Mouse (Mus musculus): ENCODE results near the gene Ap1b1.

Gene Ap1b1

DNA sequence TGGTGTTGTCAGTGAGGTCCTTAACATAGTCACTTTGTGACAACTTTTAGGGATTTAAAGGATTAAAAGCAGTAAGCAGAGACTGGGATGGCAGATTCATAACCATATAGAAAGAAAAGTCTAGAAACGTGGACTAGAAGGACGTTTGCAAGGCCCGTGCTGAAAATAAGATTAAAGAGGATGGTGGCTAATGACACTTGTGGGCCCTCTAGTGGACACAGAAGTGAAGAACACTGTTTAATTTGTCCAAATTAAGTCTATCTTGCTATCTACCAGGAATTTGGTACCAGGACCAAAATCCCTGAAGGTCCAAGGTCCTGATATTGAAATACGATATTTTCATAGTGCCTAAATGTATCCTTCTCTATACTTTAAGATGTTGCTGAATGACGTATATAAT is 2.4 kb upstream of the Ap1b1 start:
- peak; percentile 75 for DNase-seq (ENCODE audit: low read depth, low spot score)

DNA sequence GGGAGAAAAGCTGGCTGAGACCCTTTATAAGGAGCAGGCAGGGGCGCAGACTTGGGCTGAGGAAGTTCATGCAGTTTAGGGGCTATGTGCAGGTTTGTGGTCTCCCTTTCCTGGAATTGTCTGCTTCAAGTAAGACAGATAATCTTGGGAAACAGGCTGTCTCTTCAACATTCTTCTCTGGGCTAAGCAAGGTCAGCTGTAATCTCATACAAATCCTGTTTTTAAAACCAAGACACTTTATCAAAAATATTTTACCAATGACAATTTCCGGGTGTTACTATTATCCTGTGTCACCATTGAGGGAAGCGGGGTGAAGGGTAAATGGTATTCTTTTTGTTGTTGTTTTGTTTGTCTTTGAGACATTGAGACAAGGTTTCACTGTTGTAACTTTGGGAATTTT is 1.8 kb upstream of the Ap1b1 start:
- DNase-seq (ENCODE audit: low read depth, low spot score), result no peak

DNA sequence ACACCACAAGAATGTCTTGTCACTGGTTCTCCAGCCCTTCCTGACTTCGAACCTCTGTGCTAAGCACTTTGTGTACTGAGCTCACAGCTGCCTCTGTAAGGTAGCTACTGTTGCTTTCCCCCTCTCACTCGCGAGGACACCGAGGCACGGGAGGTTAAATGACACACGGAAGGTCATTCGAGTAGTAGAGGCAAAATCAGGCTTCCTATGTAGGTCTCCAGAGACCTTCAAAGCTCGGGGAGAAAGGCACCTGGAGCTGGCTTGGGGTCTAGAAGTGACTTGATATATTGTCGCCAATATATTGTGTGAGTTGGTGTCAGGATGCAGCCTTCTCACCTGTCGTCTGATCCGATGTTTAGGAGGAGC is 846 bp downstream of the Ap1b1 start:
- no peak for DNase-seq (ENCODE audit: low read depth, low spot score)

DNA sequence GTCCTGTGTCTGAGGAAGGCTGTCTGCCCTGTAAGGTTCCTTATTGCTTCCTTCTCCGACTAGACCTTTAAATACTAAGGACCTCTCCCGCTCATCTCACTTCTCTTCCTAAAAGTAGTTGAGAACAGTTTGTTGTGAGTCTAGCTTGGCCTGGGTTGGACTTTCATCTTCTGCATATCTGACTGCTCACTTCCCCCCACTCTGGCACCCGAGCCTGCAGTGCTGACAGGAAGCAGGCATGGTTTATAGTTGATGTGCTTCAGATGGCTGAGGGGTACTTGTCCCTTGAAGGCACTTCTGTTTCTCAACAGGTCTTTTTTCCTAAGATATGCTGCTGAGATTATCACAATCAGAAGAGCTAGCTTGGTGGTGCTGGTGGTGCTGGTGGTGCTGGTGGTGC is 2.6 kb downstream of the Ap1b1 start:
- DNase-seq (ENCODE audit: low read depth, low spot score), result peak; percentile 48

DNA sequence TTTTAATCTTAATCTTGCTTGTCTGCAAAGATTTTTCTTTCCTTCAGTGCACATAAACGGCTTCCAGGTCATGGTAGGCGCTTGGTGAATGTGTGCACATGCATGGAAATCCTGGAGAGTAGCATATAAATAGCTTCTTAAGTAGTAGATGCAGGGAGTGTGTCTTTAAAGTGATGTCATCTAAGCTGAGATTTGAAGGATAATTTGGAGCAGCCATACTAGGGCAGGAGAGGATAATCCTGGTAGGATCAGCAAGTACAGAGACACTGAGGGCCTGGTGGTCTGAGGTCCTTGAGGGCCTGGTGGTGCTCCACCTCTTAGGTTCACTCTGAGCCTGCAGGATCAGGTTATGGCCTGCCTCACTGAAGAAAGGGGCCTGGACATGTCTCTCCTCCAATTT is 5.8 kb downstream of the Ap1b1 start:
- DNase-seq (ENCODE audit: low read depth, low spot score), result no peak

DNA sequence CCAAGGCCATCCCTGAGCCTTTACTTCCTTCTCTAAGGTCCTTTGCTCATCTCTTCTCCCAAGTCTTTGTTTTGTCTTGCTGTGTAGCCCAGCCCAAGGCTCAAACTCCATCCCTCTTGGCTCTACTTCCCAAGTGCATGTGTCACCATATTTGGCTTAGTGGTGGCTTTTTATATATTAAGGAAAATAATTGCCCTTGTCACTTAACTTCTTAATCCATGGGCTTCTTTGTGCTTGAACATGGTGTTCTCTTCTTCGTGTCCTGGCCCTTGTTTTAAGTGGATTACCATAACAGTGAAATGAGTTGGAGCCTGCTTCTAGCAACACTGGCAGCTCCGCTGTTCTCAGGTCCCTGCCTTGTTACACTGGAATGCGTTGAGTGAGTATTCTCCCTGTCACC is 9.1 kb downstream of the Ap1b1 start:
- no peak for DNase-seq (ENCODE audit: low read depth, low spot score)

DNA sequence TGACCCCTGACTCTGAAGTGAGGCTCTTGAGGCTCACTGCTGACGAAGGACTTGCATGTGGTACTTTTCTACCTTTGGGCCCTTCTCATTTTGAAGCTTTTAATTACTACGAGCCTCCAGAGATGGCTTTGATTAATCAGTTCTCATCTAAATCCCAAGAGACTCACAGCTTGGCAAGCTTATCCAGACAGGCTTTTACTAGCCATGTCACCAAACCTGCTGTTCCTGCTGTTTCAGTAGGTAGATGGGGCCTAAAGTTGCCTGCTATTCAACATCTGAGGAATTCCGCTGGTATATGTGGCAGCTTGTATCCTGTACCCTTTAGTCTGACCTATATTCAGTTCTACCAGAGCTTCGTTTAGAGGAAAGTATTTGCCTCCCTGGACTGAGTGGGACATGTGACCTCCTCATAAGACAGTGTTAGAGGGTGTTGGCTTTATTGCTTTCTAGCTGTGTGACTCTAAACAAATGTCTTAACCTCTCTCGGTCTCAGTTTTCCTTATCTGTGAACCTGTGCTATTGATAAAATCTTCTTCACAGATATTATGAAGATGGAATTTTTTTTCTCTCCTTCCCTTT is 10.1 kb downstream of the Ap1b1 start:
- DNase-seq (ENCODE audit: low read depth, low spot score), result no peak

DNA sequence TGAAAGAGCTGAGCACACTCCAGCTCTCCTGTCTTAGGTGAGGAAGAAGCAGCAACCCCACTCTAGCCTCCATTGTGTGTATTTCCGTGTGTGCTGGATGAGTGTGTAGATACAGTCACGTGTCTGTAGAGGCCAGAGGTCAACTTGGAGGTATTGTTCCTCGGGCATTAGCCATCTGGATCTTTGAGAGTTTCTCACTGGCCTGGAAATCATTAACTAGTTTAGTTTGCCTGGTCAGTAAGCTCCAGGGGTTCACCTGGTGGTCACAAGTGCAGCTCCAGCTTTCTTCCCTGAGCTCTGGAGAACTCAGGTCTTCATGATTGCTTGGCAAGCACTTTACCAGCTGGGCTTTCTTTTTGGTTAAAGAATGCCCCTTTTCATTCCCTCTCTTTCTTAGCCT is 11.7 kb downstream of the Ap1b1 start:
- no peak for DNase-seq (ENCODE audit: low read depth, low spot score)

DNA sequence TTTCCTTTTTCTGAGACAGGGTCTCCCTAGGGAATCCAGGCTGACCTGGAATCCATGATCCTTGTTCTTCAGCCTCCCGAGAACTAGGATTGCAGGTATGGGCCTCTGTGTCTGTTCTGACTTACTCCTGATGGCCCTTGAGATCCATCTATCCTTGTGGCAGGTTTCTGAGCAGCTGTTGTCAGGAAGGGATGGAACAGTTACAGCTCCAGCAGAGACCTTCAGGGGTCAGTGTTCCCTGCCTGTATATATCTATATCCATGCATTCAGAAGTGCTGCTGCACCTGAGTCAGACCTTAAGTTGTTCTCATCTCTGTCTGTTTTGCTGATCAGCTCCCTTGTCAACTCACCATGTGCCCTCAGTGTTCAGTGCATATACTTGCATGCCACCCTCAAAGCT is 12.1 kb downstream of the Ap1b1 start:
- DNase-seq (ENCODE audit: low read depth, low spot score), result no peak

DNA sequence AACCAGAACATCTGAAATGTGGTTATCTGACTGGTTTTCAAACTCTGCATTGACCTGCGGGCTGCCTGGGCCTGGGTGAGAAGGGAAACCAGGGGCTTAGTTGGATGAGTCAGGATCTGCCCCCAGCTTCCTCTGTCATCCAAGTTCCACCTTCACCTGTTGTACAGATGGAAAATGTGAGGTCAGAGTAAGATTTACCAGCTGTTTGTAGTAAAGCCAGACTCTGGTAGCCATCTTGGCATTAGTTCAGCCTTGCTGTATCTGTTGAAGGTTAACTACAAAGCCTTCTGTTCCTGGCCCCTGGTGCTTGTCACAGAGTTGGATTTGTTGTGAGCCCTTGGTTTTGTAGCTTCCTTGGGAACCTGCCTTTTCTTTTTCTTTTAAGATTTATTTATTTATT is 13.6 kb downstream of the Ap1b1 start:
- DNase-seq (ENCODE audit: low read depth, low spot score), result no peak

DNA sequence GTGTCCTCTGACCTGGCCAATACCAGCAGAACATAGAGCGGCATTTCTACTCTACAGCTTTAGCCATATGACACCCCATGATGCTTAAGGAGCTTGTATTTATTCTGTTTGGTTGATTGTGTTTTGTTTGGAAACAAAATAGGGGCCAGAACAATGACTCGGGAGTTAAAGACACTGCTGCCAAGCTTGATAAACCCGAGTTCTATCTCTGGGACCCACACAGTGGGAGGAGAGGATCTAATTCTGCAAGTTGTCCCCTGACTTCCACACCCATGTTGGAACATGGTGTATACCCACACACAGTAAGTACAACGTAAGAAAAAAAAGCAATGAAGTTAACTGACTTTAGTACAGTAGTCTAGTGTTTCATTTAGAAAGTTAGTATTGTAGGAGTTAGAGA is 16.2 kb downstream of the Ap1b1 start:
- no peak for DNase-seq (ENCODE audit: low read depth, low spot score)

DNA sequence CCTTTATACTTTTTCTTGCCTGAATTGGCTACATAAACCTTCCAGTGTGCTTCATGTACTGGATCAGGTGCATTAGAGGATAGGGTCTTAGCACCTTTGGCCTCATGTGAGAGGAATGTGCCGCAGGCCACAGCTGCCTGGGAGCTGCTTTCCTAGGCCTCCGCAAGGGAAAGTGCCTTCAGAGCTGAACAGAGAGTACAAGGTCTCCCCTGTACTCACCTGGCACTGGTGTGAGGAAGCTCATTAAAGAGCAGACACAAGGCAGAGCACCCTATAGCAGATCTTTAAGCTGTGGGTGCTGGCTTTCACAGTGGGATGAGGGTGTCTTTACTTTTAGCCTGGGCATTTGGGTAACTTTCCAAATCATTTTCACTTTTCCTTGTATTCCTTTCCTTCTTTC is 18.9 kb downstream of the Ap1b1 start:
- no peak for DNase-seq (ENCODE audit: low read depth, low spot score)

DNA sequence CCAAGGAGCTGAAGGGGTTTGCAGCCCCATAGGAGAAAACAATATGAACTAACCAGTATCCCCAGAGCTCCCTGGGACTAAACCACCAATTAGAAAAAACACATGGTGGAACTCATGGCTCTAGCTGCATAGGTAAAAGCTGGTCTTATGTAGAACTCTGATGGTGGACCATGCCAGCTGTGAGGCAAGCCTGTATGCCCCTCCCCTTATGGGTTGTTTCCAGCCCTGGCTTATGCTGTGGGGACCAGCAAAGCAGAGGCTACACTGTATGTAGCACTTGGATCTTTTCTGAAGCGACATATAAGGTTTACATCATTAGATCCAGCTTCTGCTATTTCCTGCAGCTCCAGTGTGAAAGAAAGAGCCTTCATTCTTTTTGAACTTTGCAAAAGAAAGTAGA is 20.6 kb downstream of the Ap1b1 start:
- no peak for DNase-seq (ENCODE audit: low read depth, low spot score)

DNA sequence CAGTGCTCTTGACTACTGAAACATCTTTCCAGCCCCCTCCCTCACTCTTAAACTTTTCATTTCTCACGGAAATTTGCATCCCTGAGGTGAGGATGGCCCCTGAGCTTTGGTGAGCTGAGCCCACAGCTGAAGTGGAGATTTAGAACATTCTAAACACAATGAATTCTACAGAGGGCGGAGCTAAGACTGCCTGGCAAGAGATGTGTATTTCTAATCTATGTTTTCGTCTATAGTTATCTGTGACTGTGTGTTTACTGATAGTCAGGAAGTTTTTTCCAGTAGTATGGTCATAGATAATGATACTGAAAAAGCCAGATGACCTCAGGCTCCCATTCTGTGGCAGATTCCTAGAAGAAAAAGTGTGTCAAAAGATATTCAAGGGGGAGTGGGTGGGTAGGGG is 22.2 kb downstream of the Ap1b1 start:
- no peak for DNase-seq (ENCODE audit: low read depth, low spot score)

DNA sequence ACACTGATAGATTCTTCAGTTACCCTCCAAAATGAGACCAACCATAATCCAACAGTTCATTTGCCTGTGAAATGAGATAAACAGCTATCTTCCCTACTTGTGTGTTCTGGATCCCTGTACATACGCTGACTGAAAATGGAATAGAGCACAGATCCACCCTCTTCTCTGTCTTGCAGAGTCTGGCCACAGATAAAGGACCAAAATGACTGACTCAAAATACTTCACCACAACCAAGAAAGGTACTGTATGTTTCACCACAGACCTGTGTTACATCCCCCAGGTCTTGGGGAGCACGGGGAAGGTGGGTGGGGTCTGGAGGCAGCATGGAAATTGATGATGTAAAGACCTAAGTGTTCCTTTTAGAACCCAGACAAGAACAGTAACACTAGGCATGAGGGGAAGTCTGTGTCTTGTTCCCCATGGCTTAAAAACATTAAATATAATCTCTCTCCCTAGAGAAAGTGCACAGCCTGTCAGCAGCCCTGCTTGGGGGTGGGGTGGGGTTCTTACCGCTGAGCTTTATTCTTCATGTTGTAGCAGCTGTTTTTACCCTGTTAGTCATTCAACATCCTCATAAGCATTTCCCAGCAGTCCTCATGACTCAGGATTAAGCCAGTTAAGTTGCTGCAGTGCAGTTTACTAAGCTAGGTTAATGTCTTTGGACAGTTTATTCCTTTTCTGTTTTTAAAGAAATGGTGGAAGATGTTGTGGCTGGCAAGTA is 22.9 kb downstream of the Ap1b1 start:
- no peak for DNase-seq (ENCODE audit: low read depth, low spot score)

DNA sequence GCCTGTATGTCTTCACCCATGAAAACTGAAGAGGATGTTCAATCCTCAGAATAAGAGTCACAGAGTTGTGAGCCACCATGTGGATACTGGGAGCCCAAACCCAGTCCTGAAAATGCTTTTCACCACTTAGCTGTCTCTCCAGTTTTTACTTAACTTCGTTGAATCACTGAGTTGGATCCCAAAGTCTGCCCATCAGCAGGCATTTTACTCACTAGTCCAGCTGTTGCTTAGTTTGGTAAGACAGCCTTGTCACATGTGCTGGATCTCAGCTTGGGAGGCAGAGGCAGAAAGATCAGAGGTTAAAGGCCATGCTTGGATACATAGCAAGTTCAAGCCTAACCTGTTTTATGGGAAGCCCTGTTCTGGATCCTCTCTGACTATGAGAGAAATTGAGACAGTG is 23.6 kb downstream of the Ap1b1 start:
- no peak for DNase-seq (ENCODE audit: low read depth, low spot score)

DNA sequence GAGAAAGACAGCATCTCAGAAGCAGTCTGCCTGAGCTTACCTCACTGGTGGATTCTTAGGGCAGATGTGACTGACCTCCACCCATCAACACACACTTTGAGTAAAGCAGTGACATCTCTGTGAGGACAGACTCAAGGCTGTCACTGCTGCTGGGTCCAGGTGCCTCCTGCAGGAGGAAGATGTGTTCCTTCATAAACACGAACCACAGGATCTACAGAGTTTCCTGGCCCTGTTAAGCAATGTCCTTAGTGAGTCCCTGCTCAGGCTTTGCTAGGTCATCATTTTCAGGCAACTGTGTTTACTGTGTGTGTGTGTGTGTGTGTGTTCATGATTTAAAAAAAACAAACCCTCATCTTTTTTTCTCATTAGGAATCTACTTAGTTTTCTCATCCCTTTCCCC is 24.9 kb downstream of the Ap1b1 start:
- no peak for DNase-seq (ENCODE audit: low read depth, low spot score)

DNA sequence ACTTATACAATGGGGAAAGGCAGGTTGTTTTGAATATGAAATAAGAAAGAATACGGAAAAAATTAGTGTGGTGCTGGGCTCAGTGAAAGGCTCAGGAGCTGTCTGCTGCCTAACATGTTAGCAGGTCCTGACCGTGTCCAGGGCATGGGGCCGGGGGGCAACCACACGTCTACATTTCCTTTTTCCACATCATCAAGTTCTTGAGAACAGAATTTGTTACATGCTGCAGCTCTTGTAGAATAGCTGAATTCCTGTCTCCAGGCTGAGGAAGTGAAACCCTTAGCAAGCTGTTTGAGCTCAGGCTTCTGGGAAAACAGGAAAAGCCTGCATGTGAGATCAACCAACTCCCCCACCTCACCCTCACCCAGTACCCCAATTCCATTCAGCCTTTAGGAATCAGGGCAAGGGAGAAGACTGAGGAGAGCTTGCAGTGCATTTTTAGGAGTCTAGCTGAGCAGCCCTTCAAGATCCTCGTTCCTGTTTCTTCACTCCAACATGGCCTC is 25.6 kb downstream of the Ap1b1 start:
- no peak for DNase-seq (ENCODE audit: low read depth, low spot score)

DNA sequence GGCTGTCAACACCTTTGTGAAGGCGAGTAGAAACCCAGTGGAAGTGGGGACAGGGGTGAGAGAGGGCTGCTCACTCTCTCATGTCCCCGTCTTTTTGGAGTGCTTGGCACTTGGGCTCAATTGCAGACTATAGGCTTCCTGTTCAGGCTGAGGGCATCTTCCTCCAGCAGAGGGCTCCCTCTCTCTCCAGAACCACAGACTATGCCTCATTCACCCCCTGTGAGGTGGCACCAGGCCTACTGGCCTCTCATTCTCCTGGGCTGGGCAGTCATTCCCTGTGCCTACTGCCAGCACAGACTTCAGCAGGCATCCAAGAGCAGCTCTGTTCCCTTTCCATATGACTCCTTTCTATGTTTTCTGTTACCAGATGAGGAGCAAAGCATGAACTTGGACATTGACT is 29.1 kb downstream of the Ap1b1 start:
- peak; percentile 44 for DNase-seq (ENCODE audit: low read depth, low spot score)

DNA sequence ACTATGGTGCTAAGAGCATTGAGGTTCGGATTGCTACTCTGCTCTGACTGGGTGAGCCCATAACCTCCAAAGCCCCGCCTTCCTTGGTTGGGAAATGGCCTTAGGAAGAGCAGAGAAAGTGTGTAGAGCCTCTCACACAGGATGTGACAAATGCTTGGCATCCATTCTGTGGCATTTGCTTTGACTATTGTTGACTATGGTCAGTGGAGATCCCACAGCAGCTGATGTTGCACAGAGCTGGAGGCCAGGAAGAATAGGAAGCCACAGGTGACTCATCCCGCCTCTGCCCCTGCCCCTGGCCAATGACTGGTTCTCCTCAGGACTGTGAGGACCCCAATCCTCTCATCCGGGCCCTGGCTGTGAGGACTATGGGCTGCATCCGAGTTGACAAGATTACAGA is 29.7 kb downstream of the Ap1b1 start:
- no peak for DNase-seq (ENCODE audit: low read depth, low spot score)

DNA sequence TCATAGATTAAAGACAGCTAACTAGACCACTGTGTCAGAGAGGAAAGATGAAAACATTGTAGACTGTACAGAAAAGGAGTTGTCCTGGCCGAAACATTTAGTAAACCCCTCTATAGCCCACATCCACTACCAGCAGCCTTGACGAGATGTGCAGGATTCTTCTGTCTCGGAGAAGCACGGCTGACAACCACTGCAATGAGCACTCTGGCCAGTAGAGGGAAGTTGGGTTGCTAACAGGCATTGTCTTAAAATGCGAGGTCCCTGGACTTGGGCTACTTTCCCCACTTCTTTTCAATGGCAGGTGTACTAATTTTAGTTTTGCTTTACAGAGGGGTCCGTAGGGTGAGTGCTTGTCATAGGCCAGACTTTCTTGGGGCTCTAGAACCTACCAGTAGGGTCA is 30.9 kb downstream of the Ap1b1 start:
- no peak for DNase-seq (ENCODE audit: low read depth, low spot score)

DNA sequence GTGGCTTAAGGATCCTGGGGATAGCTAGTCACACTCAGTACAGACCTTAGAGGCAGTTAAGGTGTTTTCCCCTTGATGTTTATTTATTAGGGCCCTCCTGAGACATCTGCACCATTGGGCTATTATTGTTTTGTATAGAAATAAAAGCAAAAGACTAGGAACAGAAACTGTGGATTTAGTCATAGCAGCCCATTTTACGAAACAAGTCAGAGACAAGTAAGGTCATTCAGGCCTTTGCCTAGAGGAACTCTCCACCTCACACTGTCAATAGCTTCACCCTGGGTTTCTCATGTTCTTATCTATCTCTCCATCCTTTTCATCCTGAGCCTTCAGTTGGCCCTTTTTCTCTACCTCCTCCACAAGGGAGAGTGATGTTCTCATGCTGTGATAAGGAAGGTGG is 38.5 kb downstream of the Ap1b1 start:
- DNase-seq (ENCODE audit: low read depth, low spot score), result no peak

DNA sequence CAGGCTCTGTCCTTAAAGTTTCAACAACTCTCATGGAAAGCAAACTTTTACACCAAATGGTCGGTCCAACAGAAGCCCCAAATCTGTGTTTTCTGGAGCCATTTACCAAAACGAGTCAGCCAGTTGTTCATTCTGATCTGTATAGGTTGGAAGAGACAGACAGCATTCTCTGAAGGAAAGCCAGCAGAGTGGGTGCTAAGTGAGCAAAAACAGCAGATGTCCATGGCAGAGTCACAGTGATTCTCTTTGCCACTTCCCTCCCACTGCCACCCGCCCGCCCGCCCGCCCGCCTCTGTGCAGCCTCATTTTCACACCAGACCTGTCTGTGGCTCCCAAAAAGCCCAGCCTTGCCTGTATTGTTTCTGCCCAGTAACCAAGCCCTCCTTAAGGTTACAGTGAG is 41.6 kb downstream of the Ap1b1 start:
- DNase-seq (ENCODE audit: low read depth, low spot score), result no peak

DNA sequence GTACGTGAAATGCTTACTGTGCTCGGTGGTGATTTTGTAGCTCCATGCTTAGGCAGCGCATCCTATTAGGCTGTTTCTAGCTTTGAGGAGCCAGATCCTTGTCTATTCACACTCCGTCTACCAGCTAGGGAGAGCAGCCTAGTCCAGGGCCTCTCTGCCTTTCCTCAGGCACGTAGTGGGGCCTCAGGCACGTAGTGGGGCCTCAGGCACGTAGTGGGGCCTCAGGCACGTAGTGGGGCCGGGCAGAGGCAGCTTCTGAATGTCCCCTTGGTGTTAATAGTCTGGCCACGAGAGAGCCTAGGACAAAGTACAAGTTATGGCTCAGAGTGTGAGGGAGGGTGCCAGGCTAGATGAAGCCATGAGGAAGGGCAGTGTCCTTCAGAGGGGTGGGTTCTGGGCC is 46.1 kb downstream of the Ap1b1 start:
- no peak for DNase-seq (ENCODE audit: low read depth, low spot score)
